Mouse (Mus musculus): ENCODE measurements around the gene Dmtf1. TPM values are rescaled to one million over a fixed set of nuclear protein-coding genes. Genes with fewer than 3 reads are reported as not detected.

The Dmtf1 gene
- polyA plus RNA-seq, 1 experiment from 2014 or later, result 10.2 TPM

DNA sequence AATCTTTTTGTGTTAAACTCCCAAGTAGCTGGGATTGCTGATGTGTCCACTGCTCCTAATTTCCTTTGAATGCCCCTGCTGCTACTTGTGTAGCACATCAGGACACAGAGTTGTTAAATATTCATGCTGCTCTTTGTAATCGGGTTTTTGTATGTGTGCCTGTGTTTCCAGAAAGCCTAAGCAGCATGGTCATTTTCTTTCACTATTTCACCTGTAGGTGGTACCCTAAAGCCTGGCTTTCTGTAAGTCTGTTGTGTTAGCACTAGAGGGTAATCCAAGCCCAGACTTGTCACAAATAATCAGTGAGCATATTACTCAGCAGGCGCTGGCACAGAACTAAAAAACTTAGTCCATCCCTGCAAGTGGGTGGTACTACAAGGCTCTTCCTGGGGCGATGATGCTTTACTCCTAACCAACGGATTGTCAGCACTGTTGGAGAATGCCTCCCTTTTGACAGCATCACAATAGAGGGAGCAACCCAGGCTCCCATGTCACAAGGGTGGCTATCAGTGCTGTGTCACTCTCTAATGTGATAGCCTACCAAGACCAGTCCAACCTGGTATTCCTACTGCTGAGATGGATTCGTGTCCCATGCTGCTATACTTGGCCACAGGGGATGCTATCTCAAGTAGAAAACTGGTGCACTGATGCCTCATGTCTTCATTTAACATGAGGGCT, 88.3 kb downstream of the Dmtf1 start:
- Histone ChIP-seq H3K27ac (ENCODE audit: low read length) (no peak overlapping the region), H3K4me2 (ENCODE audit: low read depth, low read length) (no peak overlapping the region), H3K4me1 (ENCODE audit: control insufficient read depth, low read depth, low read length) (no peaks in the 10 kb centered on the region), H3K4me3 (ENCODE audit: low read depth, low read length) (no peak overlapping the region), H3K36me3 (ENCODE audit: control insufficient read depth, insufficient read depth) (no peaks in the 10 kb centered on the region), H3K9me3 (replicated peaks; ENCODE audit: control insufficient read depth, low read length) (no peaks in the 10 kb centered on the region), H3K27me3 (ENCODE audit: control insufficient read depth, insufficient read depth, low read depth, low read length) (no peaks in the 10 kb centered on the region), H3K9ac (ENCODE audit: low read depth, low read length) (no peak overlapping the region)
- no peak for ATAC-seq (ENCODE audit: low read depth)
- WGBS (ENCODE audit: insufficient replicate concordance), result 42% methylated on average over 5 of the region's 5 CpGs

- H3K9ac ChIP-seq (ENCODE audit: low read depth, low read length), result no peak overlapping the region
- 70% methylated on average over 3 of the region's 3 CpGs for WGBS (ENCODE audit: insufficient replicate concordance)
Observed at GRCm38 (mm10) chr5:9071360-9071759, 90.2 kb downstream of the Dmtf1 start.

GRCm38 (mm10) chr5:9069599-9070209, 91.9 kb downstream of the Dmtf1 start:
- WGBS (ENCODE audit: insufficient replicate concordance), result 49% methylated on average over 6 of the region's 6 CpGs
- Histone ChIP-seq H3K27ac (ENCODE audit: low read length) (no peak overlapping the region), H3K4me1 (ENCODE audit: control insufficient read depth, low read depth, low read length) (no peaks in the 10 kb centered on the region), H3K9ac (ENCODE audit: low read depth, low read length) (no peak overlapping the region), H3K36me3 (ENCODE audit: control insufficient read depth, insufficient read depth) (no peaks in the 10 kb centered on the region), H3K27me3 (ENCODE audit: control insufficient read depth, insufficient read depth, low read depth, low read length) (no peaks in the 10 kb centered on the region), H3K4me2 (ENCODE audit: low read depth, low read length) (no peak overlapping the region), H3K9me3 (replicated peaks; ENCODE audit: control insufficient read depth, low read length) (no peaks in the 10 kb centered on the region), H3K4me3 (ENCODE audit: low read depth, low read length) (no peak overlapping the region)
- ATAC-seq (ENCODE audit: low read depth), result no peak

More at GRCm38 (mm10) chr5:9071360-9071759, 90.2 kb downstream of the Dmtf1 start:
- Histone ChIP-seq H3K4me3 (ENCODE audit: low read depth, low read length) (no peak overlapping the region), H3K27me3 (ENCODE audit: control insufficient read depth, insufficient read depth, low read depth, low read length) (no peaks in the 10 kb centered on the region), H3K27ac (ENCODE audit: low read length) (no peak overlapping the region), H3K36me3 (ENCODE audit: control insufficient read depth, insufficient read depth) (no peaks in the 10 kb centered on the region), H3K4me2 (ENCODE audit: low read depth, low read length) (no peak overlapping the region), H3K9me3 (replicated peaks; ENCODE audit: control insufficient read depth, low read length) (no peaks in the 10 kb centered on the region), H3K4me1 (ENCODE audit: control insufficient read depth, low read depth, low read length) (no peaks in the 10 kb centered on the region)
- ATAC-seq (ENCODE audit: low read depth), result no peak

- Histone ChIP-seq H3K4me2 (ENCODE audit: low read depth, low read length) (no peak overlapping the region), H3K27ac (ENCODE audit: low read length) (no peak overlapping the region), H3K9ac (ENCODE audit: low read depth, low read length) (no peak overlapping the region), H3K4me1 (ENCODE audit: control insufficient read depth, low read depth, low read length) (no peaks in the 10 kb centered on the region), H3K36me3 (ENCODE audit: control insufficient read depth, insufficient read depth) (no peaks in the 10 kb centered on the region), H3K27me3 (ENCODE audit: control insufficient read depth, insufficient read depth, low read depth, low read length) (no peaks in the 10 kb centered on the region), H3K4me3 (ENCODE audit: low read depth, low read length) (no peak overlapping the region), H3K9me3 (replicated peaks; ENCODE audit: control insufficient read depth, low read length) (no peaks in the 10 kb centered on the region)
- ATAC-seq (ENCODE audit: low read depth), result no peak
- WGBS (ENCODE audit: insufficient replicate concordance), result 34% methylated on average over 2 of the region's 2 CpGs
Observed at GRCm38 (mm10) chr5:9068886-9069285, 92.7 kb downstream of the Dmtf1 start.

Other genes starting within 250 kb of the Dmtf1 start
- gene Crot, start 164.5 kb downstream of the Dmtf1 start, polyA plus RNA-seq (2015; fragmentation: Nextera tagmentation; extraction: Ambion mirVana), result 68.8 and 68.9 TPM in 2 replicates
- 5.0 and 6.9 TPM in 2 replicates for gene Tmem243, start 61.1 kb downstream of the Dmtf1 start, polyA plus RNA-seq (2015; fragmentation: Nextera tagmentation; extraction: Ambion mirVana)
- 0.08 and 0.26 TPM in 2 replicates for gene 9330182L06Rik, start 104.3 kb upstream of the Dmtf1 start, polyA plus RNA-seq (2015; fragmentation: Nextera tagmentation; extraction: Ambion mirVana)

All from liver, embryonic 16.5 days (tissue).